Mouse (Mus musculus): ENCODE measurements at regions not wholly inside any gene's neighbourhood (a gene's known extent, or its start where the extent isn't known, plus 50 kb on each side); places are given as distances from the start of the nearest gene placed in this dataset.

GRCm38 (mm10) chr10:23691291-23691690 is 95.8 kb downstream of the Rps12 start:
- TF ChIP-seq CTCF (IDR thresholded peaks at IDR 0.05; ENCODE audit: borderline replicate concordance, extremely low read depth, insufficient read depth, insufficient read length) (no peak), POLR2A (IDR thresholded peaks at IDR 0.05; ENCODE audit: borderline replicate concordance, extremely low read depth, insufficient read depth, insufficient read length, poor library complexity, severe bottlenecking) (no peak)

Data from brain, embryonic 14.5 days (tissue).